Mouse (Mus musculus) liver, embryonic 14.5 days (tissue): ENCODE results near the gene Ank2.

Experiments used
- CTCF ChIP-seq: IDR thresholded peaks from 2 replicates; pipeline ENCODE4 v1.5.1; 2016; ENCODE audit warnings: antibody characterized with exemption, low read depth, control low read depth
- EP300 ChIP-seq: IDR thresholded peaks from 2 replicates; pipeline ENCODE4 v1.6.1; 2016; ENCODE audit warnings: antibody characterized with exemption, low read depth

- TF ChIP-seq CTCF = no peak
- no peak for TF ChIP-seq EP300
Observed at GRCm38 (mm10) chr3:127269616-127270015, 229.5 kb downstream of the Ank2 start.
